Mouse (Mus musculus) CH12.LX (cell line): Measurements from ENCODE around the gene Ern1. TPM values are rescaled to one million over a fixed set of nuclear protein-coding genes. Genes with fewer than 3 reads are reported as not detected.

Experiments used
- DNase-seq: peaks from one replicate; pipeline ENCODE4 v3.0.0-alpha.2; 2013; ENCODE audit errors: extremely low read depth
- H3K27ac ChIP-seq: 2 replicates; pipeline ENCODE4 v1.5.1; 2012; ENCODE audit warnings: low read depth, mild to moderate bottlenecking, control low read depth, moderate library complexity; ENCODE audit not compliant: insufficient read depth
- H3K27me3 ChIP-seq: replicated peaks from 2 replicates; pipeline ENCODE3; 2012; ENCODE audit warnings: inconsistent platforms
- H3K36me3 ChIP-seq, 2 experiments: replicated peaks in 1 of 2; 2 replicates each; pipeline versions ENCODE3 to v1.6.1; 2012; ENCODE audit warnings: inconsistent platforms in 1 of 2, low read length in 1 of 2, mild to moderate bottlenecking in 1 of 2, mixed read lengths in 1 of 2, moderate library complexity in 1 of 2; ENCODE audit not compliant: control insufficient read depth in 1 of 2, insufficient read depth in 1 of 2
- H3K4me1 ChIP-seq, 2 experiments: 2 replicates each; pipeline ENCODE4 v1.6.1; 2012; ENCODE audit warnings: inconsistent platforms in 1 of 2, moderate library complexity in 1 of 2; ENCODE audit not compliant: insufficient read depth in 2 of 2, control insufficient read depth in 1 of 2
- H3K4me2 ChIP-seq: 2 replicates; pipeline ENCODE4 v1.6.1; 2012; ENCODE audit warnings: low read depth, mild to moderate bottlenecking, control low read depth; ENCODE audit not compliant: poor library complexity, insufficient read depth, severe bottlenecking
- H3K4me3 ChIP-seq, 3 experiments: fragments of 150-350 bp in 1 of 3; sonication (generic) in 1 of 3; replicated peaks in 1 of 3; 2 replicates each; pipeline versions ENCODE3 to v1.5.1; 2011 to 2012; ENCODE audit warnings: low read depth in 2 of 3, low read length in 2 of 3, mild to moderate bottlenecking in 2 of 3, moderate library complexity in 2 of 3, control low read depth in 1 of 3, improper control_type of control experiment in 1 of 3, inconsistent platforms in 1 of 3, mixed read lengths in 1 of 3; ENCODE audit not compliant: poor library complexity in 1 of 3
- H3K79me2 ChIP-seq: replicated peaks from 2 replicates; pipeline ENCODE4 v1.6.1; 2012; ENCODE audit warnings: mild to moderate bottlenecking, moderate library complexity; ENCODE audit not compliant: control insufficient read depth, poor library complexity, insufficient read depth, severe bottlenecking; ENCODE audit errors: extremely low read depth
- H3K9ac ChIP-seq: 2 replicates; pipeline ENCODE4 v1.6.1; 2012; ENCODE audit warnings: low read depth, mild to moderate bottlenecking, control low read depth, moderate library complexity; ENCODE audit not compliant: insufficient read depth
- H3K9me3 ChIP-seq: replicated peaks from 2 replicates; pipeline ENCODE3; 2012; ENCODE audit warnings: low read length, inconsistent platforms, mixed read lengths
- BHLHE40 ChIP-seq: IDR thresholded peaks from 2 replicates; pipeline ENCODE4 v1.6.1; 2011; ENCODE audit warnings: mild to moderate bottlenecking, low read depth, low read length, improper control_type of control experiment
- CHD1 ChIP-seq: IDR thresholded peaks from 2 replicates; pipeline ENCODE4 v1.6.1; 2012; ENCODE audit warnings: low read depth, low read length, improper control_type of control experiment, inconsistent platforms
- CHD2 ChIP-seq: IDR thresholded peaks from 2 replicates; pipeline ENCODE4 v1.6.1; 2011; ENCODE audit warnings: low read length, improper control_type of control experiment
- CTCF ChIP-seq, 2 experiments: IDR thresholded peaks in 1 of 2; conservative IDR thresholded peaks in 1 of 2; 2 replicates each; pipeline ENCODE4 v1.5.1; 2011 to 2012; ENCODE audit warnings: low read depth in 2 of 2, low read length in 2 of 2, improper control_type of control experiment in 1 of 2, inconsistent platforms in 1 of 2, mild to moderate bottlenecking in 1 of 2, moderate library complexity in 1 of 2
- E2F4 ChIP-seq: IDR thresholded peaks from 2 replicates; pipeline ENCODE4 v1.6.1; 2011; ENCODE audit warnings: low read depth, low read length, improper control_type of control experiment; ENCODE audit not compliant: insufficient replicate concordance
- ELF1 ChIP-seq: IDR thresholded peaks from 2 replicates; pipeline ENCODE4 v1.6.1; 2014; ENCODE audit warnings: low read depth, mild to moderate bottlenecking, inconsistent platforms, low read length, improper control_type of control experiment
- EP300 ChIP-seq: IDR thresholded peaks from 2 replicates; pipeline ENCODE4 v1.6.1; 2011; ENCODE audit warnings: low read length, improper control_type of control experiment
- ETS1 ChIP-seq: conservative IDR thresholded peaks from 2 replicates; pipeline ENCODE4 v1.6.1; 2012; ENCODE audit warnings: low read depth, mild to moderate bottlenecking, inconsistent platforms, low read length, improper control_type of control experiment, moderate library complexity
- GABPA ChIP-seq: IDR thresholded peaks from 2 replicates; pipeline ENCODE4 v1.6.1; 2012; ENCODE audit warnings: low read depth, low read length, improper control_type of control experiment, inconsistent platforms; ENCODE audit not compliant: insufficient replicate concordance
- HCFC1 ChIP-seq: IDR thresholded peaks from 2 replicates; pipeline ENCODE4 v1.6.1; 2012; ENCODE audit warnings: low read depth, mild to moderate bottlenecking, inconsistent platforms, low read length, improper control_type of control experiment
- IRF4 ChIP-seq: IDR thresholded peaks from 2 replicates; pipeline ENCODE4 v1.6.1; 2014; ENCODE audit warnings: low read depth, mild to moderate bottlenecking, inconsistent platforms, low read length, improper control_type of control experiment
- JUN ChIP-seq: IDR thresholded peaks from 2 replicates; pipeline ENCODE4 v1.6.1; 2011; ENCODE audit warnings: low read depth, mild to moderate bottlenecking, low read length, improper control_type of control experiment, moderate library complexity; ENCODE audit not compliant: insufficient read depth
- JUND ChIP-seq: conservative IDR thresholded peaks from 2 replicates; pipeline ENCODE4 v1.6.1; 2011; ENCODE audit warnings: low read depth, low read length, improper control_type of control experiment
- KAT2A ChIP-seq: IDR thresholded peaks from 2 replicates; pipeline ENCODE4 v1.6.1; 2012; ENCODE audit warnings: low read length, improper control_type of control experiment, inconsistent platforms; ENCODE audit not compliant: insufficient replicate concordance
- MAZ ChIP-seq: IDR thresholded peaks from 2 replicates; pipeline ENCODE4 v1.6.1; 2012; ENCODE audit warnings: low read depth, mild to moderate bottlenecking, inconsistent platforms, low read length, improper control_type of control experiment, moderate library complexity
- MEF2A ChIP-seq: IDR thresholded peaks from 2 replicates; pipeline ENCODE4 v1.6.1; 2014; ENCODE audit warnings: low read depth, mild to moderate bottlenecking, inconsistent platforms, low read length, improper control_type of control experiment, borderline replicate concordance
- MXI1 ChIP-seq: IDR thresholded peaks from 2 replicates; pipeline ENCODE4 v1.6.1; 2011; ENCODE audit warnings: mild to moderate bottlenecking, low read depth, low read length, improper control_type of control experiment
- MYC ChIP-seq: IDR thresholded peaks from 2 replicates; pipeline ENCODE4 v1.6.1; 2011; ENCODE audit warnings: low read depth, mild to moderate bottlenecking, improper control_type of control experiment, low read length
- NELFE ChIP-seq: IDR thresholded peaks from 2 replicates; pipeline ENCODE4 v1.6.1; 2011; ENCODE audit warnings: low read depth, low read length, improper control_type of control experiment
- NRF1 ChIP-seq: IDR thresholded peaks from 2 replicates; pipeline ENCODE4 v1.6.1; 2014; ENCODE audit warnings: low read depth, mild to moderate bottlenecking, inconsistent platforms, low read length, improper control_type of control experiment, moderate library complexity
- POLR2A ChIP-seq: IDR thresholded peaks from 2 replicates; pipeline ENCODE4 v1.6.1; 2011; ENCODE audit warnings: low read depth, mild to moderate bottlenecking, improper control_type of control experiment, low read length
- POLR2AphosphoS2 ChIP-seq: IDR thresholded peaks from 2 replicates; pipeline ENCODE4 v1.6.1; 2011; ENCODE audit warnings: low read depth, low read length, improper control_type of control experiment
- RCOR1 ChIP-seq: conservative IDR thresholded peaks from 2 replicates; pipeline ENCODE4 v1.6.1; 2012; ENCODE audit warnings: low read depth, mild to moderate bottlenecking, inconsistent platforms, low read length, improper control_type of control experiment
- SMC3 ChIP-seq: IDR thresholded peaks from 2 replicates; pipeline ENCODE4 v1.6.1; 2011; ENCODE audit warnings: low read depth, low read length, improper control_type of control experiment
- TBP ChIP-seq: conservative IDR thresholded peaks from 2 replicates; pipeline ENCODE4 v1.6.1; 2011; ENCODE audit warnings: low read depth, low read length, improper control_type of control experiment
- TCF12 ChIP-seq: IDR thresholded peaks from 2 replicates; pipeline ENCODE4 v1.6.1; 2014; ENCODE audit warnings: low read depth, mild to moderate bottlenecking, inconsistent platforms, low read length, improper control_type of control experiment
- UBTF ChIP-seq: IDR thresholded peaks from 2 replicates; pipeline ENCODE4 v1.6.1; 2012; ENCODE audit warnings: low read depth, mild to moderate bottlenecking, inconsistent platforms, low read length, improper control_type of control experiment, moderate library complexity
- USF1 ChIP-seq: IDR thresholded peaks from 2 replicates; pipeline ENCODE4 v1.6.1; 2014; ENCODE audit warnings: low read depth, mild to moderate bottlenecking, inconsistent platforms, low read length, improper control_type of control experiment
- USF2 ChIP-seq: conservative IDR thresholded peaks from 2 replicates; pipeline ENCODE4 v1.6.1; 2011; ENCODE audit warnings: low read depth, low read length, improper control_type of control experiment
- ZMIZ1 ChIP-seq: IDR thresholded peaks from 2 replicates; pipeline ENCODE4 v1.6.1; 2012; ENCODE audit warnings: low read depth, mild to moderate bottlenecking, inconsistent platforms, low read length, improper control_type of control experiment
- ZNF384 ChIP-seq: IDR thresholded peaks from 2 replicates; pipeline ENCODE4 v1.6.1; 2012; ENCODE audit warnings: low read depth, low read length, improper control_type of control experiment, inconsistent platforms
- dilution Hi-C: fragments of 300-500 bp; cut with MboI; formaldehyde crosslinking; loops from 2 replicates; pipeline ENCODE4 v1.14.3; 2020; ENCODE audit warnings: low sequenced_read_pairs; ENCODE audit not compliant: extremely low pct_unique_long_range_greater_than_20kb, extremely low pct_ligation_motif_present
- in situ Hi-C: fragments of 300-500 bp; cut with MboI; formaldehyde crosslinking; loops from 3 replicates; pipeline ENCODE4 v1.14.3; 2019; ENCODE audit warnings: low sequenced_read_pairs, low pct_ligation_motif_present, low pct_unique_long_range_greater_than_20kb, mixed read lengths
- polyA plus RNA-seq: library from polyadenylated mRNA; unstranded; fragments of >175 nt; gene quantifications from 2 replicates; pipeline ENCODE4 v1.2.1, GENCODE M21; 2012; ENCODE audit warnings: low read depth; ENCODE audit not compliant: insufficient read length
- total RNA-seq, 2 experiments: library from RNA; depleted of rRNA; stranded (reverse); fragments of 300-350 nt in 1 of 2; fragments of >200 nt in 1 of 2; gene quantifications; 2 replicates each; pipeline ENCODE4 v1.2.3; 2012 to 2014

Gene Ern1
- total and polyA plus RNA-seq, 3 experiments, result 3.0 to 21.7 (median 7.7) TPM

GRCm38 (mm10) chr11:106387791-106388216 is 99.8 kb downstream of the Ern1 start, which contains the start of gene Icam2 (continued):
- 0 out of 2 replicates have a peak, but pooled peaks have one; percentile 36 for TF ChIP-seq MEF2A
- TF ChIP-seq NRF1, result no peak
- TF ChIP-seq EP300, result peak; percentile 60; the same call in 1 of the 2 replicates

- Histone ChIP-seq H3K36me3 (peaks cover 5 to 43% of the 10 kb centered on the region in 2 experiments), H3K79me2 (no peaks in the 10 kb centered on the region; the same call in 1 of the 2 replicates), H3K4me2 (peak overlapping the region; percentile 94), H3K27ac (peak overlapping the region; percentile 91), H3K27me3 (no peaks in the 10 kb centered on the region), H3K4me1 (peaks cover 7 to 38% of the 10 kb centered on the region in 2 experiments; a peak in 3 of 4 replicates), H3K4me3 (peak overlapping the region; percentile 70 to 93 (median 90)), H3K9me3 (no peaks in the 10 kb centered on the region), H3K9ac (peak overlapping the region; percentile 97)
- DNase-seq, result peak; percentile 86
- in situ Hi-C loops (no loop called here), dilution Hi-C loops (no loop called here)
- TF ChIP-seq HCFC1 (peak; percentile 79), KAT2A (peak; percentile 63; the same call in 1 of the 2 replicates), USF2 (no peak), MAZ (no peak), MXI1 (0 out of 2 replicates have a peak, but pooled peaks have one; percentile 18), NELFE (peak; percentile 90), UBTF (no peak), NRF1 (0 out of 2 replicates have a peak, but pooled peaks have one; percentile 18), ETS1 (no peak), POLR2AphosphoS2 (peak; percentile 79; the same call in 1 of the 2 replicates), CTCF (conservative IDR thresholded peaks at IDR 0.05 in 1 of 2, IDR thresholded peaks at IDR 0.05 in 1 of 2; ENCODE audit: low read depth in 2 of 2, low read length in 2 of 2) (no peak), JUN (no peak), SMC3 (no peak), TCF12 (peak; percentile 75), GABPA (no peak), MEF2A (peak; percentile 22; the same call in 1 of the 2 replicates), POLR2A (peak; percentile 81), RCOR1 (no peak), IRF4 (peak; percentile 25; the same call in 1 of the 2 replicates), JUND (no peak; the same call in 1 of the 2 replicates), CHD1 (peak; percentile 53; the same call in 1 of the 2 replicates), ZMIZ1 (peak; percentile 84), MYC (no peak), ZNF384 (no peak), E2F4 (0 out of 2 replicates have a peak, but pooled peaks have one; percentile 2), CHD2 (peak; percentile 77), TBP (peak; percentile 93), BHLHE40 (no peak), ELF1 (peak; percentile 61; the same call in 1 of the 2 replicates), USF1 (no peak)
These were observed 100.6 kb downstream of the Ern1 start for GRCm38 (mm10) chr11:106387020-106387419.
